Mouse (Mus musculus) stomach, embryonic 15.5 days (tissue): ENCODE measurements around the gene Slc29a3. TPM values are rescaled to one million over a fixed set of nuclear protein-coding genes. Genes with fewer than 3 reads are reported as not detected.

Experiments used
- ATAC-seq: fragments of 200-750 bp; cut with Nextera tagmentation; 2 replicates; pipeline ENCODE4 v1.8.0; 2017; ENCODE audit warnings: low read depth, moderate number of reproducible peaks, moderate TSS enrichment; ENCODE audit not compliant: insufficient read depth, low FRiP score
- H3K27ac ChIP-seq: fragments of 300-500 bp; sonication (generic); 2 replicates; pipeline ENCODE4 v1.5.1; 2015; ENCODE audit warnings: mild to moderate bottlenecking, inconsistent platforms
- H3K27me3 ChIP-seq: fragments of 300-500 bp; sonication (generic); replicated peaks from 2 replicates; pipeline ENCODE4 v1.6.1; 2015; ENCODE audit warnings: inconsistent platforms
- H3K36me3 ChIP-seq: fragments of 300-500 bp; sonication (generic); 2 replicates; pipeline ENCODE4 v1.6.1; 2015; ENCODE audit warnings: inconsistent platforms
- H3K4me1 ChIP-seq: fragments of 300-500 bp; sonication (generic); 2 replicates; pipeline ENCODE4 v1.6.1; 2015; ENCODE audit warnings: inconsistent platforms
- H3K4me2 ChIP-seq: fragments of 300-500 bp; sonication (generic); 2 replicates; pipeline ENCODE4 v1.6.1; 2015; ENCODE audit warnings: mild to moderate bottlenecking, inconsistent platforms
- H3K4me3 ChIP-seq: fragments of 300-500 bp; sonication (generic); replicated peaks from 2 replicates; pipeline ENCODE4 v1.5.1; 2015; ENCODE audit warnings: inconsistent platforms
- H3K9ac ChIP-seq: fragments of 300-500 bp; sonication (generic); 2 replicates; pipeline ENCODE4 v1.6.1; 2015; ENCODE audit warnings: inconsistent platforms
- H3K9me3 ChIP-seq: fragments of 300-500 bp; sonication (generic); 2 replicates; pipeline ENCODE4 v1.6.1; 2016; ENCODE audit warnings: inconsistent platforms
- WGBS: fragments of 180-500 bp; shearing (Covaris S2); methylation state at CpG from one replicate; pipeline ENCODE4 v1.1.7; 2015; 5-methylcytosine and 5-hydroxymethylcytosine counted together
- polyA plus RNA-seq: library from polyadenylated mRNA; unstranded; fragments of >200 nt; fragmentation: Nextera tagmentation; extraction: Ambion mirVana; gene quantifications from 2 replicates; pipeline ENCODE4 v1.2.1, GENCODE M21; 2015

Slc29a3 gene
- polyA plus RNA-seq, result 11.3 and 11.4 TPM in 2 replicates

- H3K9me3 ChIP-seq, result no peaks in the 10 kb centered on the region
- peak; percentile 93 for ATAC-seq
- 9% methylated on average over 41 of the region's 41 CpGs for WGBS
- no peaks in the 10 kb centered on the region for H3K36me3 ChIP-seq
- H3K27me3 ChIP-seq, result no peaks in the 10 kb centered on the region
- H3K4me2 ChIP-seq, result peak within 1 kb of the TSS; percentile 79
- H3K4me1 ChIP-seq, result peaks cover 6% of the 10 kb centered on the region
- H3K9ac ChIP-seq, result peak within 1 kb of the TSS; percentile 57
- H3K4me3 ChIP-seq, result peak within 1 kb of the TSS; percentile 65
- peak within 1 kb of the TSS; percentile 57 for H3K27ac ChIP-seq
Measured at GRCm38 (mm10) chr10:60752040-60753020, at the start of gene Slc29a3. Slc29a3 (minus strand) TSS chr10:60752794.

- no peak overlapping the region for H3K9ac ChIP-seq
- H3K9me3 ChIP-seq, result no peaks in the 10 kb centered on the region
- no peak overlapping the region for H3K4me3 ChIP-seq
- H3K36me3 ChIP-seq, result no peaks in the 10 kb centered on the region
- no peak overlapping the region for H3K4me2 ChIP-seq
- H3K27me3 ChIP-seq, result no peaks in the 10 kb centered on the region
- 65% methylated on average over 12 of the region's 12 CpGs for WGBS
- peaks cover 19% of the 10 kb centered on the region for H3K4me1 ChIP-seq
- no peak for ATAC-seq
- H3K27ac ChIP-seq, result no peak overlapping the region
Measured at GRCm38 (mm10) chr10:60801898-60802412, 49.4 kb upstream of the Slc29a3 start.

GRCm38 (mm10) chr10:60801168-60801897, 48.7 kb upstream of the Slc29a3 start:
- no peak for ATAC-seq
- Histone ChIP-seq H3K4me2 (no peak overlapping the region), H3K36me3 (no peaks in the 10 kb centered on the region), H3K4me3 (no peak overlapping the region), H3K9ac (no peak overlapping the region), H3K9me3 (no peaks in the 10 kb centered on the region), H3K4me1 (peaks cover 17% of the 10 kb centered on the region), H3K27ac (no peak overlapping the region), H3K27me3 (no peaks in the 10 kb centered on the region)
- WGBS, result 31% methylated on average over 11 of the region's 11 CpGs

- Histone ChIP-seq H3K4me2 (no peak overlapping the region), H3K27ac (no peak overlapping the region), H3K36me3 (no peaks in the 10 kb centered on the region), H3K4me3 (no peak overlapping the region), H3K9me3 (no peaks in the 10 kb centered on the region), H3K4me1 (peaks cover 17% of the 10 kb centered on the region), H3K9ac (no peak overlapping the region), H3K27me3 (no peaks in the 10 kb centered on the region)
- 18% methylated on average over 19 of the region's 19 CpGs for WGBS
- ATAC-seq, result no peak
Measured at GRCm38 (mm10) chr10:60800295-60801167, 47.9 kb upstream of the Slc29a3 start.

GRCm38 (mm10) chr10:60797682-60798422, 45.3 kb upstream of the Slc29a3 start:
- H3K9me3 ChIP-seq, result no peaks in the 10 kb centered on the region
- H3K4me1 ChIP-seq, result peaks cover 12% of the 10 kb centered on the region; the same call in 1 of the 2 replicates
- 71% methylated on average over 14 of the region's 14 CpGs for WGBS
- H3K36me3 ChIP-seq, result no peaks in the 10 kb centered on the region
- ATAC-seq, result no peak
- no peak overlapping the region for H3K4me3 ChIP-seq
- H3K27me3 ChIP-seq, result no peaks in the 10 kb centered on the region
- no peak overlapping the region for H3K4me2 ChIP-seq
- H3K9ac ChIP-seq, result no peak overlapping the region
- no peak overlapping the region for H3K27ac ChIP-seq

- WGBS, result 75% methylated on average over 7 of the region's 7 CpGs
- no peak for ATAC-seq
- peaks cover 10% of the 10 kb centered on the region; the same call in 1 of the 2 replicates for H3K4me1 ChIP-seq
- H3K27me3 ChIP-seq, result no peaks in the 10 kb centered on the region
- H3K9me3 ChIP-seq, result no peaks in the 10 kb centered on the region
- H3K4me2 ChIP-seq, result no peak overlapping the region
- no peak overlapping the region for H3K4me3 ChIP-seq
- no peak overlapping the region for H3K27ac ChIP-seq
- no peak overlapping the region for H3K9ac ChIP-seq
- no peaks in the 10 kb centered on the region for H3K36me3 ChIP-seq
Measured at GRCm38 (mm10) chr10:60796474-60796873, 43.9 kb upstream of the Slc29a3 start.

- no peaks in the 10 kb centered on the region for H3K27me3 ChIP-seq
- 64% methylated on average over 5 of the region's 5 CpGs for WGBS
- H3K9me3 ChIP-seq, result no peaks in the 10 kb centered on the region
- no peak overlapping the region for H3K9ac ChIP-seq
- no peak for ATAC-seq
- H3K4me2 ChIP-seq, result no peak overlapping the region
- H3K4me1 ChIP-seq, result peaks cover 8% of the 10 kb centered on the region; the same call in 1 of the 2 replicates
- H3K4me3 ChIP-seq, result no peak overlapping the region
- H3K36me3 ChIP-seq, result no peaks in the 10 kb centered on the region
- no peak overlapping the region for H3K27ac ChIP-seq
Measured at GRCm38 (mm10) chr10:60796028-60796427, 43.4 kb upstream of the Slc29a3 start.

- no peak overlapping the region for H3K4me2 ChIP-seq
- no peaks in the 10 kb centered on the region for H3K36me3 ChIP-seq
- no peak overlapping the region for H3K27ac ChIP-seq
- peaks cover 2% of the 10 kb centered on the region; the same call in 1 of the 2 replicates for H3K4me1 ChIP-seq
- H3K9ac ChIP-seq, result no peak overlapping the region
- WGBS, result 59% methylated on average over 8 of the region's 8 CpGs
- ATAC-seq, result no peak
- H3K27me3 ChIP-seq, result no peaks in the 10 kb centered on the region
- no peaks in the 10 kb centered on the region for H3K9me3 ChIP-seq
- H3K4me3 ChIP-seq, result no peak overlapping the region
Measured at GRCm38 (mm10) chr10:60794792-60795191, 42.2 kb upstream of the Slc29a3 start.

- Histone ChIP-seq H3K36me3 (no peaks in the 10 kb centered on the region), H3K4me1 (peaks cover 2% of the 10 kb centered on the region; the same call in 1 of the 2 replicates), H3K9ac (no peak overlapping the region), H3K27ac (no peak overlapping the region), H3K27me3 (no peaks in the 10 kb centered on the region), H3K9me3 (no peaks in the 10 kb centered on the region), H3K4me3 (no peak overlapping the region), H3K4me2 (no peak overlapping the region)
- ATAC-seq, result no peak
- whole genome bisulfite sequencing, result 68% methylated on average over 11 of the region's 11 CpGs
Measured at GRCm38 (mm10) chr10:60794374-60794773, 41.8 kb upstream of the Slc29a3 start.

GRCm38 (mm10) chr10:60792841-60793240, 40.2 kb upstream of the Slc29a3 start:
- no peak overlapping the region for H3K4me3 ChIP-seq
- WGBS, result 40% methylated on average over 11 of the region's 11 CpGs
- H3K9me3 ChIP-seq, result no peaks in the 10 kb centered on the region
- no peak for ATAC-seq
- H3K27me3 ChIP-seq, result no peaks in the 10 kb centered on the region
- H3K4me1 ChIP-seq, result peaks cover 2% of the 10 kb centered on the region; the same call in 1 of the 2 replicates
- H3K9ac ChIP-seq, result no peak overlapping the region
- H3K4me2 ChIP-seq, result no peak overlapping the region
- no peak overlapping the region for H3K27ac ChIP-seq
- H3K36me3 ChIP-seq, result no peaks in the 10 kb centered on the region
